Mouse (Mus musculus): ENCODE measurements around the gene Fam131a. TPM values are rescaled to one million over a fixed set of nuclear protein-coding genes. Genes with fewer than 3 reads are reported as not detected.
A peak's percentile ranks its signal among the peaks of the same experiment; 100 is the strongest.
"Not testable (repeated sequence)": the region's sequence is repeated elsewhere in the genome, so short reads cannot be mapped to it uniquely, and the experiment has no call there.

Gene Fam131a
- 5.1 and 6.0 TPM in 2 replicates for polyA plus RNA-seq (2015; fragmentation: Nextera tagmentation; extraction: Ambion mirVana)

DNA sequence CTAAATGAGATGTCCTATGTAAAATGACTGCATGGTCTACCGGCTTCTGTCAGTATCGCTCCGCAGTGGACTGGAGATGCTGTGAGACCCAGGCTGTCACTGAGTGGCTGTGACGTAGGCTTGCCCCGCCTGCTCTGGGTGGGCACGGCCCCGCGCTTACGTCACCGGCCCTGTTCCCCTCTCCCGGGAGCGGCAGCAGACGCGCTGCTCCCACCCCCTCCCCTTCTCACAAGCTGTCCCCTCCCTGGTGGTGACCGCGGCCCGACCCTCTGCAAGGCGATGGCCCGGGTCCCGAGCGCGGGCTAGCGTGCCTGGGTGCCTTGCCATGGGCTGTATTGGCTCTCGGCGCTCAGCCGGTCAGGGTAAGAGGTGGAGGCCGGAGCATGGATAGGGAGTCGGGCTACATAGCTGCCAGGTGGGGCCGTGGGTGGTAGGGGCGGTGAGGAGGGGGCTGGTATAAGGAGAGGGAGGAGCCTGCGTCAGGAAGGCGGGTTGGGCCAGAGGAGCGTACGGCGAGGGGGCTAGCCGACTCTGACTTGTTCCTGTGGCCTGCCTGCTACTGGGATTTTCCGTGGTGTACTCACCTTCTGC lies at the start of gene Fam131a:
Fam131a (plus strand) TSS at position 131 of the 591 bp plus-strand sequence.
- Histone ChIP-seq H3K27me3 (replicated peaks) (peaks cover 8% of the 10 kb centered on the region), H3K9ac (peak within 1 kb of the TSS; percentile 86), H3K4me1 (peaks cover 39% of the 10 kb centered on the region), H3K27ac (replicated peaks) (peak within 1 kb of the TSS; percentile 84), H3K9me3 (no peaks in the 10 kb centered on the region), H3K4me2 (peak within 1 kb of the TSS; percentile 86), H3K4me3 (peak within 1 kb of the TSS; percentile 68), H3K36me3 (peaks cover 45% of the 10 kb centered on the region)
- ATAC-seq (ENCODE audit: extremely low read depth, insufficient number of reproducible peaks, low FRiP score, low TSS enrichment): peak; percentile 88
- WGBS: under 1% methylated on average over 37 of the region's 37 CpGs

DNA sequence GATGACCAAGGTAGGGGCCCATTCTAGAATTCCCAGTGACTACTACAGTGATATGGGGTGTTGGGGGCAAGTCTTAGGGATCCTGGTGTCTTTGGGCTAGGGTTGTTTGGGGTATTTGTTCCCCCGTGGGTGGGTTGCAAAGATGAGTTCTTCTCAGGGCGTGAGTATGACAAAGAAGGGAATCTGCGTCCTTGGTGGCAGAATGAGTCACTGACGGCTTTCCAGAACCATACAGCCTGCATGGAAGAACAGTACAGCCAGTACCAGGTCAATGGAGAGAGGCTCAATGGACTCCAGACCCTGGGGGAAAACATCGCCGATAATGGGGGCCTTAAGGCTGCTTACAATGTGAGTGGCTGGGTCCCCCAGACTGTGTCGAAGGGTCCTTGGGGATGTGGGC lies 49.1 kb upstream of the Fam131a start:
- H3K36me3 ChIP-seq: no peaks in the 10 kb centered on the region
- H3K27me3 ChIP-seq (replicated peaks): peaks cover 4% of the 10 kb centered on the region; the same call in 1 of the 2 replicates
- H3K4me3 ChIP-seq: no peak overlapping the region
- ATAC-seq (ENCODE audit: extremely low read depth, insufficient number of reproducible peaks, low FRiP score, low TSS enrichment): no peak
- no peak overlapping the region for H3K4me2 ChIP-seq
- 67% methylated on average over 7 of the region's 7 CpGs for whole genome bisulfite sequencing
- no peaks in the 10 kb centered on the region for H3K4me1 ChIP-seq
- H3K9ac ChIP-seq: no peak overlapping the region
- H3K27ac ChIP-seq (replicated peaks): no peak overlapping the region
- no peaks in the 10 kb centered on the region for H3K9me3 ChIP-seq

DNA sequence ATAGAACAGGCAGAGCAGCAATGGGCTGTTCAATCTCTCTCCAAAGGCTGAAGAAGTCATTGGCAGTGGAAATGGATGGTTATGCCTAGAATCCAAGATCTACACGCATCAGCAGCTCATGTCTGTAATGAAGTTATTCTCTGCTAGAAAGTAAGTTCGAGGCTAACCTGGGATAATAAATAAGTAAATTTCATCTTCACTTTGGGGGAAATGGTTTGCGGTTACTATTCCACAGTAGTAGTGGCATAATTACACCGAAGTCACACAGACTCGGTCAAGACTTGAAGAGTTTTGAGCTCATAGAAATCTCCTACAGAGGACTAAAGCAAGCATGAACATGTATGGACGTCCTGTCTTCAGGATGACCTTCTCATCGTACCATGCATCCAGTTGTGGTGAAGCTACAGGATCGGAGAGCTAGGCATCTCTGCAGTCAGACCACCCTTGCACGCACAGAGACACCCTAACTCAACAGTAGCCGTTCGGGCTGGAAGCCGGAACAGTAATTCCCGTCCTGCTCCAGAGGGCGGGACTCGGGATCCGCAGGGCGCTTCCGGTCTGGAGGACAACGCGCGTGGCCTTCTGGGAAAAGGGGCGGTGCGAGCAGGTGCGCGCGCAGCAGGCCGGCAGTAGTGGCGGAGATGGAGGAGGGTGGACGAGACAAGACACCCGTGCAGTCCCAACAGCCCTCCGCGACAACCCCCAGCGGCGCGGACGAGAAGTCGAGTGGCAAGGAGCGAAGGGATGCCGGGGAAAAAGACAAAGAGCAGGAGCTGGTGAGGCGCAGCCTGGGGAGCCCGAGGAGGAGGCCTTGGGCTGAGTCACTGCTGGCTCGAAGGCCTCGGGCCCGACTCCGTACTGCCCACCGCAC lies 41.7 kb upstream of the Fam131a start, which contains the start of gene Psmd2:
Psmd2 (plus strand) TSS at position 577 of the 871 bp plus-strand sequence.
- Histone ChIP-seq H3K4me2 (peak within 1 kb of the TSS; percentile 97), H3K27ac (replicated peaks) (peak within 1 kb of the TSS; percentile 82), H3K9ac (peak within 1 kb of the TSS; percentile 95), H3K27me3 (replicated peaks) (0 out of 2 replicates have a peak, but pooled peaks cover 2% of the 10 kb centered on the region), H3K4me3 (peak within 1 kb of the TSS; percentile 80), H3K4me1 (peaks cover 18% of the 10 kb centered on the region), H3K36me3 (peaks cover 36% of the 10 kb centered on the region), H3K9me3 (no peaks in the 10 kb centered on the region)
- 2% methylated on average over 46 of the region's 46 CpGs for whole genome bisulfite sequencing
- peak; percentile 93 for ATAC-seq (ENCODE audit: extremely low read depth, insufficient number of reproducible peaks, low FRiP score, low TSS enrichment)

DNA sequence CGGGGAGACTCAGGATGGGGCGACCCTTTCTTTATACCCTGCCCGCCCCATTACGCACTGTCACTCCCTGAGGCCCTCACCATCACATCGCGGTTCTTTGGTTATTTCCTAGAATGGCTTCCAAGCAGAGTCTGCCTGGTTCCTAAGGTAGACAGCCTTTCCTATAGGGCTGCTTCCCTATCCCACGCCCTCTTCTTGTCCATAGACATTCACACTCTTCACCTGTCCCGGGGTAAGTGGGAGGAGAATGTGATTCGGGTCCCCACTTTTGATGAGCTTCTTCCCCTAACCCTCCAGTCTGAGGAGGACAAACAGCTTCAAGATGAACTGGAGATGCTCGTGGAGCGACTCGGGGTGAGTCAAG lies 41.1 kb upstream of the Fam131a start:
- ATAC-seq (ENCODE audit: extremely low read depth, insufficient number of reproducible peaks, low FRiP score, low TSS enrichment): no peak
- peak overlapping the region; percentile 97 for H3K4me2 ChIP-seq
- WGBS: 10% methylated on average over 11 of the region's 12 CpGs

DNA sequence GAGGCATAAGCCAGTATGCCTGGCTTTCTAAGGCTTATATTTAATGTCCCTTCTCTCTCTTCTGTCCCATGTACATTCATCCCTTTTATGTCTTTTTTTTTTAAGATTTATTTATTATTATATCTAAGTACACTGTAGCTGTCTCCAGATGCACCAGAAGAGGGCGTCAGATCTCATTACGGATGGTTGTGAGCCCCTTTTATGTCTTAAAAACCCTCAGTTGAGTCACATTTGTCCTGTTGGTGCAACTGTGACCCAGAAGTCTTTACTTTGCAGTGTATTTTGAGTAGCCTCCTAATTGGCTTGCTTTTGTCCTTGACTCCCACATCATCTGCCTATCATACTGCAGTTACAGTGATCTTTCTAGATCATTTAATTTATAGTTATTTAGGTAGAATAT lies 39.7 kb upstream of the Fam131a start:
- Histone ChIP-seq H3K27me3 (replicated peaks) (no peaks in the 10 kb centered on the region), H3K27ac (replicated peaks) (no peak overlapping the region), H3K9ac (no peak overlapping the region), H3K9me3 (no peaks in the 10 kb centered on the region), H3K4me1 (peaks cover 18% of the 10 kb centered on the region), H3K4me3 (no peak overlapping the region), H3K36me3 (peaks cover 57% of the 10 kb centered on the region), H3K4me2 (peak overlapping the region; percentile 97; the same call in 1 of the 2 replicates)
- WGBS: 48% methylated on average over 2 of the region's 2 CpGs
- ATAC-seq (ENCODE audit: extremely low read depth, insufficient number of reproducible peaks, low FRiP score, low TSS enrichment): no peak

More for the DNA sequence above, 41.1 kb upstream of the Fam131a start:
- Histone ChIP-seq H3K27ac (replicated peaks) (peak overlapping the region; percentile 82), H3K27me3 (replicated peaks) (no peaks in the 10 kb centered on the region), H3K9me3 (no peaks in the 10 kb centered on the region), H3K4me3 (peak overlapping the region; percentile 80), H3K9ac (peak overlapping the region; percentile 95), H3K4me1 (peaks cover 18% of the 10 kb centered on the region), H3K36me3 (peaks cover 43% of the 10 kb centered on the region)

DNA sequence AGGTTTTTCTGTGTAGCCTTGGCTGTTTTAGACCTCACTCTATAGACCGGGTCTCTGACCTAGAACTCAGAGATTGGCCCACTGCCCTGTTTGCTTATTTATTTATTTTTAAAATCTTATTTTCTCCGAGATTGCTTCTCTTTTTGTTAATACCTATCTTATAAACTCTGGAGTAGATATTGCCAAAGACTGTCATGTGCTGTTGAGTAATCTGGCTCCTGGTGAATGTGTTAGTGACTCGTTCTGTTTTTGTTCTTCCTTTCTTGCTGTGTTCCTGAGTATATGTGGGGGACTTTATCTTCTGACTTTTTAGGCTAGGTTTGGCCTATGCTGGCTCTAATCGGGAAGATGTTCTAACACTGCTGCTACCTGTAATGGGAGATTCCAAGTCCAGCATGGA lies 35.4 kb upstream of the Fam131a start:
- H3K9ac ChIP-seq: no peak overlapping the region
- WGBS: 84% methylated on average over 4 of the region's 4 CpGs
- ATAC-seq (ENCODE audit: extremely low read depth, insufficient number of reproducible peaks, low FRiP score, low TSS enrichment): no peak

DNA sequence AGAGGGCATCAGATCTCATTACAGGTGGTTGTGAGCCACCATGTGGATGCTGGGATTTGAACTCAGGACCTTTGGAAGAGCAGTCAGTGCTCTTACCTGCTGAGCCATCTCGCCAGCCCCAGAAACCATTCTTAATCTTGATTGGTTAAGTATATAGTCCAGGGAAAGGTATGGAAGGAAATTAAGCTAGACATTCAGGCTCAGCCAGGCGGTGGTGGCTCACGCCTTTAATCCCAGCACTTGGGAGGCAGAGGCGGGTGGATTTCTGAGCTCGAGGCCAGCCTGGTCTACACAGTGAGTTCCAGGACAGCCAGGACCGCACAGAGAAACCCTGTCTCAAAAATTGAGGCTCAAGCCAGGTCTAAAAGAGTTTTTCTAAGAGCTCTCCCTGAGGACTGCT lies 25.0 kb upstream of the Fam131a start, which contains the start of gene Eif4g1:
Eif4g1 (plus strand) TSS at position 301 of the 400 bp plus-strand sequence.
- ATAC-seq (ENCODE audit: extremely low read depth, insufficient number of reproducible peaks, low FRiP score, low TSS enrichment); H3K4me2 ChIP-seq; H3K27ac ChIP-seq (replicated peaks); H3K9ac ChIP-seq; H3K27me3 ChIP-seq (replicated peaks); H3K9me3 ChIP-seq; H3K4me1 ChIP-seq; H3K4me3 ChIP-seq: not testable (repeated sequence)
- WGBS: 82% methylated on average over 5 of the region's 6 CpGs
- peaks cover 23% of the 10 kb centered on the region for H3K36me3 ChIP-seq

More for the DNA sequence above, 35.4 kb upstream of the Fam131a start:
- no peaks in the 10 kb centered on the region for H3K9me3 ChIP-seq
- no peak overlapping the region for H3K4me2 ChIP-seq
- H3K27ac ChIP-seq (replicated peaks): no peak overlapping the region
- peaks cover 98% of the 10 kb centered on the region for H3K36me3 ChIP-seq
- no peak overlapping the region for H3K4me3 ChIP-seq
- H3K27me3 ChIP-seq (replicated peaks): no peaks in the 10 kb centered on the region
- H3K4me1 ChIP-seq: peaks cover 8% of the 10 kb centered on the region

DNA sequence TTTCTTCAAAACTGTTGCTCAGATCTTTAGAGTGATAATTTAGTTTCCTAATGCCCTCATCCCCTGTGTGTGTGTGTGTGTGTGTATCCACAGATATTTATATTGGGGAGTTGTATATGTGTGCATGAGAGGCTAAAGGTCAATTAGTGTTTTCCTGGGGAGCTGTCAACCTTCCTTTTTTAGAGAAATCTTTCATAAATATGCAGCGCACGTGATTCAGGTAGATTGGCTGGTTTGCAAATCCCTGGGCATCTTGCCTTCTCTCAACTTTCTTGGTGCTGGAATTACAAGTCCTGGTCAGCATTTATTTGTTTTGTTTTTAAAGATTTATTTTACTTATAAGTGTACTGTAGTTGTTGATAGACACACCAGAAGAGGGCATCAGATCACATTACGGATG lies 22.8 kb upstream of the Fam131a start:
- no peak overlapping the region for H3K27ac ChIP-seq (replicated peaks)
- H3K9me3 ChIP-seq: no peaks in the 10 kb centered on the region
- H3K4me2 ChIP-seq: no peak overlapping the region
- ATAC-seq (ENCODE audit: extremely low read depth, insufficient number of reproducible peaks, low FRiP score, low TSS enrichment): no peak
- no peak overlapping the region for H3K9ac ChIP-seq
- peaks cover 23% of the 10 kb centered on the region for H3K4me1 ChIP-seq
- H3K4me3 ChIP-seq: no peak overlapping the region
- WGBS: 88% methylated on average over 3 of the region's 3 CpGs
- H3K36me3 ChIP-seq: peaks cover 13% of the 10 kb centered on the region
- H3K27me3 ChIP-seq (replicated peaks): no peaks in the 10 kb centered on the region

DNA sequence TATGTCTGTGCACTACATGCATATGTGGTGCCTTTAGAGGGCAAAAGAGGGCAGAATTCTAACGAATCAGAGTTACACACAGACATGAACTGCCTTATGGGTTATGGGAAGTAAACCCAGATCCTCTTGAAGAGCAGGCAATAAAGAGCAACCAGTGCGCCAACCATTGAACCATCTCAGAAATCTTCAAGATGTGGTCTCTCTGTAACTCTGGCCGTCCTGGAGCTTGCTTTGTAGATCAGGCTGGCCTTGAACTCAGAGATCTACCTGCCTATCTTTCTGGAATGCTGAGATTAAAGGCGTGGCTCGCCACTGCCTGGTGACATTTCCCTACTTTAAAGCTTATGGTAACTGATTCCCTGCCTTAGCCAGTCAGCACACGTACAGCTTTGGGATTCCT lies 21.2 kb upstream of the Fam131a start:
- WGBS: 23% methylated on average over 6 of the region's 6 CpGs
- Histone ChIP-seq H3K4me1 (peaks cover 26% of the 10 kb centered on the region), H3K9me3 (no peaks in the 10 kb centered on the region), H3K4me2 (peak overlapping the region; percentile 98), H3K9ac (peak overlapping the region; percentile 73), H3K27ac (replicated peaks) (peak overlapping the region; percentile 65), H3K36me3 (peaks cover 28% of the 10 kb centered on the region), H3K4me3 (peak overlapping the region; percentile 93), H3K27me3 (replicated peaks) (no peaks in the 10 kb centered on the region)
- no peak for ATAC-seq (ENCODE audit: extremely low read depth, insufficient number of reproducible peaks, low FRiP score, low TSS enrichment)

DNA sequence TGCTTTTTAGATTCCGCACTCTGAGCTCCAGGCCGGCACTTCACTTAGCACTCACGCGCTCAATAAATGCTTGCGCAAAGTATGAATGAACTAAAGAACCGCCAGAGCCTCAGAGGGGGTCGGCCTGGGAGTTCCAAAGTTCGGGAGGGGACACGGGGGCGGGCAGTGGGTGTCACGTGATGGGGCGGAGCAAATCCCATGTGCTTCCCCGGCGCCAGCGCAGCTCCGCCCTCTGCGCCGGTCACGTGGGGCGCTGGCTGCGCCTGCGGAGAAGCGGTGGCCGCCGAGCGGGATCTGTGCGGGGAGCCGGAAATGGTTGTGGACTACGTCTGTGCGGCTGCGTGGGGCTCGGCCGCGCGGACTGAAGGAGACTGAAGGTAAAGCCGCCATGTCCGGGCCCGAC lies 20.5 kb upstream of the Fam131a start:
- peak overlapping the region; percentile 93 for H3K4me3 ChIP-seq
- 0% methylated on average over 38 of the region's 38 CpGs for WGBS
- H3K36me3 ChIP-seq: peaks cover 34% of the 10 kb centered on the region
- H3K4me1 ChIP-seq: peaks cover 32% of the 10 kb centered on the region
- H3K27me3 ChIP-seq (replicated peaks): no peaks in the 10 kb centered on the region
- ATAC-seq (ENCODE audit: extremely low read depth, insufficient number of reproducible peaks, low FRiP score, low TSS enrichment): peak; percentile 91
- peak overlapping the region; percentile 99 for H3K9ac ChIP-seq
- H3K27ac ChIP-seq (replicated peaks): peak overlapping the region; percentile 97
- H3K4me2 ChIP-seq: peak overlapping the region; percentile 98
- no peaks in the 10 kb centered on the region for H3K9me3 ChIP-seq

DNA sequence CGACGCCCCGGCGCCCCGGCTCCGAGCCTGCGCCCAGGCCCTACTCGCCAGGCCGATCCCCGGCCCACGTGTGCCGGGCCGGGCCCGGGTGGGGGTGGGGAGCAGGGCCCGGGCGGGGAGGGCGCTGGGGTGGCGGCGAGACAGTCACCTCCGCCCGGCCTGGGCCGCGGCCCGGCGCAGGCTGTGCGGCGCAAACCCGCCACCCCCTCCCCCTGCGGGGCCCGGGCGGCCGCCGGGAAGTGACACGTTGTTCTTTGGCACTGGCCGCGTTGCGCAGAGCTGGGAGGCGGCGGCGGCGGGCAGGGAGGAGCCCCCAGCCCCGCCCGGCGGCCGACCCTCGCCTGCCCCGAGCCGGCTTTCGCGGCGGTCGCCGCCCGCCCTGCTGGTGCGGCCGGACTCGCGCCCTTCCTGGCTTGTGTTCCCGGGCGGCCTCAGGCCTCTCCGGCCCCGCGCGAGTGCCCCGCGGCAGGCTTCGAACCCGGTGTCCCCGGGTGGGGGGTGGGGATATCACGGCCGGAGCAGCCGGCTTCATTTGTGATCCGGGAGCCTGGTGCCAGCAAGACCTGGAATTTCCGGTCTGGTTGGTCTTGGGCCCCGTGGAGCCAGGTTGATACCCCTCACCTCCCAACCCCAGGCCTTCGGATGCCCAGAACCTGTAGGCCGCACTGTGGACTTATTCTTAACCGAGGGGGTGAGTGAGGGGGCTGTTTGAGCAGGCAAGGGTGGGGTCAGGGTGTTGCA lies 19.9 kb upstream of the Fam131a start:
- peak overlapping the region; percentile 99 for H3K9ac ChIP-seq
- peaks cover 38% of the 10 kb centered on the region for H3K4me1 ChIP-seq
- peak overlapping the region; percentile 93 for H3K4me3 ChIP-seq
- H3K4me2 ChIP-seq: peak overlapping the region; percentile 98
- WGBS: under 1% methylated on average over 68 of the region's 78 CpGs
- peaks cover 41% of the 10 kb centered on the region for H3K36me3 ChIP-seq
- peak; percentile 81 for ATAC-seq (ENCODE audit: extremely low read depth, insufficient number of reproducible peaks, low FRiP score, low TSS enrichment)
- peak overlapping the region; percentile 97 for H3K27ac ChIP-seq (replicated peaks)
- no peaks in the 10 kb centered on the region for H3K27me3 ChIP-seq (replicated peaks)
- no peaks in the 10 kb centered on the region for H3K9me3 ChIP-seq
